Mouse (Mus musculus) gastrocnemius, adult 18-20 months (tissue): ENCODE results near the gene Parp14. TPM values are rescaled to one million over a fixed set of nuclear protein-coding genes. Genes with fewer than 3 reads are reported as not detected.

Experiments
- DNase-seq: peaks from one replicate; pipeline ENCODE4 v3.0.0; 2021; ENCODE audit warnings: low spot score
- total RNA-seq, 2 experiments: library from RNA; stranded (reverse); gene quantifications; 2 replicates each; pipeline ENCODE4 v1.2.3; 2021

The Parp14 gene
- total RNA-seq, 2 experiments from 2014 or later, result 2.1 to 3.5 TPM

- no peak for DNase-seq
Observed at GRCm38 (mm10) chr16:35787568-35788189, 83.7 kb downstream of the Parp14 start.

DNA sequence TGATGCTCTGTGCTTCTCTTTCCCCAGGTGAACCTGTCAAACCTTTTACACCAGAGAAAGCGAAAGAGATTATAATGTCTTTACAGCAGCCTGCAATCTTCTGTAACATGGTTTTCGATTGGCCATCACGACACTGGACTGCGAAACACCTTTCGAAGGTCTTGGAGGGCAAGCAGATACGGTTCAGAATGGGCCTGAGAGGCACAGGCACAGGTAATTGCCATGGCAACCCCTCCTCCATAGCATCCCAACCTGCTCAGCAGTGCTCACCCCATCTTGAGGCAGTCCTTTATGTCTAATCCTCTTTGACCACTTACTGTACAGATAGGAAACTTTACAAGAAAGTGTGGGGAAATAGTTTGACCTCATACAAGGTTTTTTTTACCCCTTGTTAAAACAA, 84.2 kb downstream of the Parp14 start:
- DNase-seq, result no peak

DNA sequence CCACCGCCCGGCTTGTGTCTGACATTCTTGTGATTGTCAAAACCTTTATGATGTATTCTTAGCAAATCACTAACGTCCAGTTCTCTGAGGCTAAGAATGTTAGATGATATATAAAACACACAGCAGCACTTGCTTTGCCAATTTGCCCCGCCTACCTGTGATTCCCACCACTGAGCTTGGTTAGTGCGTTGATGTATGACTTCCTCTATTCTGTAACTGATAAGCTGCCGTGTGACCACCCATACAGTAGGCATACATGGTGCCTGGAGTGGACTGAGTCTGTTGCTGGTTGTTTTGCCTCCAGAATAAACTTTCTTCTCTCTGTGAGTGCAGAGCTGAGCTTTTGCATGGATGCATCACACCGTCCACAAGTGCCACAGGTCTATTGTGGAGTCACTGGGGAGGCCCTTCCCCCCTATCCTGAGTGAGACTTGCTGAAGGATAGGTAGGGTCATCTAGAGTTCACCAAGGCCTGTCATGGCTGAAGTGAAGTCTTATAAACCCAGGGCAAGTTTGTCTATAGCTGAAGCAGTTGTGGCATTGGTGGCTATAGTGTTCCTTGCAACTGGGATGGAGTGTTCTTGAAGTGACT, 87.1 kb downstream of the Parp14 start:
- DNase-seq, result no peak

- DNase-seq, result no peak
Observed at GRCm38 (mm10) chr16:35783207-35783573, 88.2 kb downstream of the Parp14 start.

Other genes with a start within 250 kb of the Parp14 start
- 10 to 100 TPM; 61.7 to 65.1 TPM for gene Dirc2, start 102.2 kb downstream of the Parp14 start, total RNA-seq
- gene Hspbap1, start 101.2 kb downstream of the Parp14 start, total RNA-seq, result 1 to 10 TPM; 3.5 to 4.3 TPM
- 1 to 10 TPM; 3.1 to 5.0 TPM for gene Parp9, start 66.9 kb upstream of the Parp14 start, total RNA-seq
- 1 to 10 TPM; 4.3 to 5.1 TPM for gene Dtx3l, start 67.6 kb upstream of the Parp14 start, total RNA-seq
- 100 to 1,000 TPM; 188 to 197 TPM for gene Kpna1, start 107.2 kb upstream of the Parp14 start, total RNA-seq
- 1 to 10 TPM; 2.2 to 2.4 TPM for gene Wdr5b, start 169.6 kb upstream of the Parp14 start, total RNA-seq
- gene Fam162a, start 200.1 kb upstream of the Parp14 start, total RNA-seq, result 100 to 1,000 TPM; 118 to 126 TPM
- gene Ccdc58, start 200.1 kb upstream of the Parp14 start, total RNA-seq, result 10 to 100 TPM; 25.4 to 30.2 TPM